Mouse (Mus musculus) hindbrain, embryonic 15.5 days (tissue): Measurements from ENCODE around the gene Rc3h1. TPM values are rescaled to one million over a fixed set of nuclear protein-coding genes. Genes with fewer than 3 reads are reported as not detected.
"Not testable (repeated sequence)": the region's sequence is repeated elsewhere in the genome, so short reads cannot be mapped to it uniquely, and the experiment has no call there.

ENCODE experiments used
- ATAC-seq: fragments of 200-750 bp; cut with Nextera tagmentation; 2 replicates; pipeline ENCODE4 v1.8.0; 2017; ENCODE audit warnings: low read depth, moderate number of reproducible peaks, moderate TSS enrichment; ENCODE audit not compliant: low FRiP score
- H3K27ac ChIP-seq: fragments of 300-500 bp; sonication (generic); replicated peaks from 2 replicates; pipeline ENCODE4 v1.5.1; 2015; ENCODE audit warnings: mild to moderate bottlenecking, inconsistent platforms
- H3K27me3 ChIP-seq: fragments of 300-500 bp; sonication (generic); 2 replicates; pipeline ENCODE4 v1.6.1; 2015; ENCODE audit warnings: control low read depth, inconsistent platforms
- H3K36me3 ChIP-seq: fragments of 300-500 bp; sonication (generic); 2 replicates; pipeline ENCODE4 v1.6.1; 2015; ENCODE audit warnings: control low read depth, inconsistent platforms
- H3K4me1 ChIP-seq: fragments of 300-500 bp; sonication (generic); replicated peaks from 2 replicates; pipeline ENCODE4 v1.6.1; 2015; ENCODE audit warnings: control low read depth, inconsistent platforms
- H3K4me2 ChIP-seq: fragments of 300-500 bp; sonication (generic); 2 replicates; pipeline ENCODE4 v1.6.1; 2015; ENCODE audit warnings: moderate library complexity, mild to moderate bottlenecking, inconsistent platforms
- H3K4me3 ChIP-seq: fragments of 300-500 bp; sonication (generic); 2 replicates; pipeline ENCODE4 v1.5.1; 2015; ENCODE audit warnings: mild to moderate bottlenecking, inconsistent platforms
- H3K9ac ChIP-seq: fragments of 300-500 bp; sonication (generic); 2 replicates; pipeline ENCODE4 v1.6.1; 2015; ENCODE audit warnings: inconsistent platforms
- H3K9me3 ChIP-seq: fragments of 300-500 bp; sonication (generic); 2 replicates; pipeline ENCODE4 v1.6.1; 2016; ENCODE audit warnings: control low read depth, inconsistent platforms
- WGBS: fragments of 180-500 bp; shearing (Covaris S2); methylation state at CpG from one replicate; pipeline ENCODE4 v1.1.7; 2015; 5-methylcytosine and 5-hydroxymethylcytosine counted together
- polyA plus RNA-seq: library from polyadenylated mRNA; unstranded; fragments of >200 nt; fragmentation: Nextera tagmentation; extraction: Ambion mirVana; gene quantifications from 2 replicates; pipeline ENCODE4 v1.2.1, GENCODE M21; 2015

Rc3h1 gene
- 7.2 and 8.4 TPM in 2 replicates for polyA plus RNA-seq

- Histone ChIP-seq H3K27ac (peak within 1 kb of the TSS; percentile 87), H3K4me3 (peak within 1 kb of the TSS; percentile 88), H3K4me2 (peak within 1 kb of the TSS; percentile 83), H3K4me1 (peaks cover 18% of the 10 kb centered on the region), H3K9ac (peak within 1 kb of the TSS; percentile 94), H3K9me3 (no peaks in the 10 kb centered on the region), H3K36me3 (no peaks in the 10 kb centered on the region), H3K27me3 (no peaks in the 10 kb centered on the region)
- ATAC-seq, result peak; percentile 96
- WGBS, result 0% methylated on average over 38 of the region's 45 CpGs
These were observed at the start of gene Rc3h1 for GRCm38 (mm10) chr1:160906057-160906557. TSS of gene Rc3h1 (plus strand) at chr1:160906418.

- no peaks in the 10 kb centered on the region for H3K9me3 ChIP-seq
- WGBS, result 91% methylated on average over 3 of the region's 3 CpGs
- no peak overlapping the region for H3K9ac ChIP-seq
- no peak for ATAC-seq
- no peak overlapping the region for H3K4me3 ChIP-seq
- no peak overlapping the region for H3K27ac ChIP-seq
- H3K4me1 ChIP-seq, result no peaks in the 10 kb centered on the region
- no peaks in the 10 kb centered on the region for H3K36me3 ChIP-seq
- H3K27me3 ChIP-seq, result no peaks in the 10 kb centered on the region
- no peak overlapping the region for H3K4me2 ChIP-seq
These were observed 48.1 kb upstream of the Rc3h1 start for GRCm38 (mm10) chr1:160858132-160858531.

GRCm38 (mm10) chr1:160859874-160860273, 46.3 kb upstream of the Rc3h1 start:
- H3K9me3 ChIP-seq, H3K4me3 ChIP-seq, ATAC-seq, H3K36me3 ChIP-seq, H3K4me2 ChIP-seq, H3K9ac ChIP-seq, H3K27ac ChIP-seq, H3K27me3 ChIP-seq, H3K4me1 ChIP-seq: not testable (repeated sequence)

GRCm38 (mm10) chr1:160861142-160861541, 45.1 kb upstream of the Rc3h1 start:
- H3K4me2 ChIP-seq, result no peak overlapping the region
- no peak overlapping the region for H3K4me3 ChIP-seq
- no peak for ATAC-seq
- H3K4me1 ChIP-seq, result no peaks in the 10 kb centered on the region
- 89% methylated on average over 2 of the region's 2 CpGs for WGBS
- no peaks in the 10 kb centered on the region for H3K9me3 ChIP-seq
- H3K27ac ChIP-seq, result no peak overlapping the region
- no peaks in the 10 kb centered on the region for H3K36me3 ChIP-seq
- H3K9ac ChIP-seq, result no peak overlapping the region
- no peaks in the 10 kb centered on the region for H3K27me3 ChIP-seq

GRCm38 (mm10) chr1:160861632-160862031, 44.6 kb upstream of the Rc3h1 start:
- 84% methylated on average over 1 of the region's 1 CpGs for WGBS
- Histone ChIP-seq H3K36me3 (no peaks in the 10 kb centered on the region), H3K4me1 (no peaks in the 10 kb centered on the region), H3K4me2 (no peak overlapping the region), H3K9me3 (no peaks in the 10 kb centered on the region), H3K9ac (no peak overlapping the region), H3K4me3 (no peak overlapping the region), H3K27ac (no peak overlapping the region), H3K27me3 (no peaks in the 10 kb centered on the region)
- no peak for ATAC-seq

GRCm38 (mm10) chr1:160863027-160863426, 43.2 kb upstream of the Rc3h1 start:
- no peaks in the 10 kb centered on the region for H3K27me3 ChIP-seq
- no peak overlapping the region for H3K9ac ChIP-seq
- H3K4me3 ChIP-seq, result no peak overlapping the region
- H3K27ac ChIP-seq, result no peak overlapping the region
- 61% methylated on average over 4 of the region's 4 CpGs for WGBS
- H3K4me2 ChIP-seq, result no peak overlapping the region
- no peaks in the 10 kb centered on the region for H3K36me3 ChIP-seq
- H3K9me3 ChIP-seq, result no peaks in the 10 kb centered on the region
- H3K4me1 ChIP-seq, result no peaks in the 10 kb centered on the region
- no peak for ATAC-seq

- H3K36me3 ChIP-seq, result no peaks in the 10 kb centered on the region
- no peaks in the 10 kb centered on the region for H3K9me3 ChIP-seq
- no peak for ATAC-seq
- no peaks in the 10 kb centered on the region for H3K4me1 ChIP-seq
- WGBS, result 79% methylated on average over 1 of the region's 1 CpGs
- no peak overlapping the region for H3K4me2 ChIP-seq
- H3K27ac ChIP-seq, result no peak overlapping the region
- H3K9ac ChIP-seq, result no peak overlapping the region
- no peaks in the 10 kb centered on the region for H3K27me3 ChIP-seq
- no peak overlapping the region for H3K4me3 ChIP-seq
These were observed 31.5 kb upstream of the Rc3h1 start for GRCm38 (mm10) chr1:160874757-160875156.

GRCm38 (mm10) chr1:160876968-160877367, 29.2 kb upstream of the Rc3h1 start:
- no peaks in the 10 kb centered on the region for H3K36me3 ChIP-seq
- no peak overlapping the region for H3K4me2 ChIP-seq
- WGBS, result 91% methylated on average over 4 of the region's 4 CpGs
- no peak overlapping the region for H3K4me3 ChIP-seq
- no peaks in the 10 kb centered on the region for H3K27me3 ChIP-seq
- H3K9me3 ChIP-seq, result no peaks in the 10 kb centered on the region
- no peaks in the 10 kb centered on the region for H3K4me1 ChIP-seq
- no peak overlapping the region for H3K9ac ChIP-seq
- H3K27ac ChIP-seq, result no peak overlapping the region
- ATAC-seq, result no peak

- Histone ChIP-seq H3K27me3 (no peaks in the 10 kb centered on the region), H3K36me3 (no peaks in the 10 kb centered on the region), H3K9me3 (no peaks in the 10 kb centered on the region), H3K4me2 (no peak overlapping the region), H3K9ac (no peak overlapping the region), H3K4me1 (no peaks in the 10 kb centered on the region), H3K27ac (no peak overlapping the region), H3K4me3 (no peak overlapping the region)
- WGBS, result 86% methylated on average over 4 of the region's 4 CpGs
- ATAC-seq, result no peak
These were observed 27.7 kb upstream of the Rc3h1 start for GRCm38 (mm10) chr1:160878485-160878884.

- not testable (repeated sequence) for H3K4me3 ChIP-seq, H3K27me3 ChIP-seq, H3K9me3 ChIP-seq, H3K36me3 ChIP-seq, H3K9ac ChIP-seq, ATAC-seq, H3K4me1 ChIP-seq, H3K4me2 ChIP-seq, H3K27ac ChIP-seq
- WGBS, result 63% methylated on average over 1 of the region's 1 CpGs
These were observed 24.8 kb upstream of the Rc3h1 start for GRCm38 (mm10) chr1:160881378-160881777.

- H3K9me3 ChIP-seq, result no peaks in the 10 kb centered on the region
- no peaks in the 10 kb centered on the region for H3K4me1 ChIP-seq
- 62% methylated on average over 3 of the region's 3 CpGs for WGBS
- H3K4me2 ChIP-seq, result no peak overlapping the region
- H3K36me3 ChIP-seq, result no peaks in the 10 kb centered on the region
- no peaks in the 10 kb centered on the region for H3K27me3 ChIP-seq
- no peak overlapping the region for H3K9ac ChIP-seq
- H3K27ac ChIP-seq, result no peak overlapping the region
- H3K4me3 ChIP-seq, result no peak overlapping the region
- no peak for ATAC-seq
These were observed 24.2 kb upstream of the Rc3h1 start for GRCm38 (mm10) chr1:160881968-160882367.

GRCm38 (mm10) chr1:160884273-160884672, 21.9 kb upstream of the Rc3h1 start:
- no peaks in the 10 kb centered on the region for H3K36me3 ChIP-seq

GRCm38 (mm10) chr1:160884993-160885392, 21.2 kb upstream of the Rc3h1 start:
- 69% methylated on average over 2 of the region's 2 CpGs for WGBS
- ATAC-seq, result no peak
- H3K9ac ChIP-seq, result no peak overlapping the region
- no peak overlapping the region for H3K4me2 ChIP-seq
- no peak overlapping the region for H3K27ac ChIP-seq
- no peaks in the 10 kb centered on the region for H3K36me3 ChIP-seq
- H3K9me3 ChIP-seq, result no peaks in the 10 kb centered on the region
- H3K4me3 ChIP-seq, result no peak overlapping the region
- H3K4me1 ChIP-seq, result no peaks in the 10 kb centered on the region
- no peaks in the 10 kb centered on the region for H3K27me3 ChIP-seq

More at GRCm38 (mm10) chr1:160884273-160884672, 21.9 kb upstream of the Rc3h1 start:
- H3K9me3 ChIP-seq, result no peaks in the 10 kb centered on the region
- 85% methylated on average over 3 of the region's 3 CpGs for WGBS
- no peaks in the 10 kb centered on the region for H3K4me1 ChIP-seq
- H3K4me3 ChIP-seq, result no peak overlapping the region
- H3K4me2 ChIP-seq, result no peak overlapping the region
- H3K27ac ChIP-seq, result no peak overlapping the region
- no peak for ATAC-seq
- H3K9ac ChIP-seq, result no peak overlapping the region
- H3K27me3 ChIP-seq, result no peaks in the 10 kb centered on the region
